Comparison of ENCODE assay signal across 26 mouse cellular contexts in genomic region chr1:78421749-78422148, GRCm38 (mm10).
"Had no signal": no experiment of that assay in that cellular context is flagged by ENCODE, and none has a peak within 500 bp of the region (broad histone marks: within the 10 kb centered on the region; RNA-seq: fewer than 3 reads in every experiment).

No protein-coding gene starts in this region.

- H3K9ac ChIP-seq: heart, embryonic 13.5 days; heart, embryonic 15.5 days; hindbrain, embryonic 12.5 days; hindbrain, embryonic 14.5 days; intestine, embryonic 15.5 days; limb, embryonic 12.5 days had no signal

- H3K36me3 ChIP-seq: heart, embryonic 15.5 days; intestine, embryonic 15.5 days had no signal

- H3K27me3 ChIP-seq: heart, embryonic 13.5 days; heart, embryonic 15.5 days; hindbrain, embryonic 12.5 days; intestine, embryonic 15.5 days; limb, embryonic 12.5 days had no signal

- H3K27ac ChIP-seq: gastrocnemius, adult 2 months; heart, adult 2 months; heart, embryonic 13.5 days; heart, embryonic 15.5 days; hindbrain, embryonic 10.5 days; hindbrain, embryonic 12.5 days; hindbrain, embryonic 14.5 days; intestine, embryonic 15.5 days; layer of hippocampus, adult 2 months; left cerebral cortex, adult 2 months; limb, embryonic 10.5 days; limb, embryonic 12.5 days had no signal

- H3K4me2 ChIP-seq: heart, embryonic 11.5 days; heart, embryonic 13.5 days; heart, embryonic 15.5 days; hindbrain, embryonic 12.5 days; hindbrain, embryonic 14.5 days; intestine, embryonic 15.5 days; limb, embryonic 12.5 days; liver, embryonic 11.5 days had no signal

- H3K9me3 ChIP-seq: heart, embryonic 13.5 days; heart, embryonic 15.5 days; hindbrain, embryonic 10.5 days; hindbrain, embryonic 12.5 days; intestine, embryonic 15.5 days; limb, embryonic 10.5 days; limb, embryonic 12.5 days had no signal

- ATAC-seq: hindbrain, embryonic 16.5 days; intestine, embryonic 15.5 days; intestine, postnatal 0 days had no signal

- H3K4me3 ChIP-seq: gastrocnemius, adult 2 months; heart, adult 2 months; heart, embryonic 13.5 days; heart, embryonic 15.5 days; hindbrain, embryonic 10.5 days; hindbrain, embryonic 12.5 days; intestine, embryonic 15.5 days; layer of hippocampus, adult 2 months; left cerebral cortex, adult 2 months; limb, embryonic 10.5 days; limb, embryonic 12.5 days had no signal

- DNase-seq: gastrocnemius, adult 2 months; gastrocnemius, postnatal 10 days; gastrocnemius, postnatal 25 days; heart, adult 2 months; heart, postnatal 14 days; heart, postnatal 36 days; kidney, adult 18-20 months; kidney, adult 8-10 months; kidney, postnatal 10 days; kidney, postnatal 25 days; kidney, postnatal 4 days; liver had no signal
